Mouse (Mus musculus) spleen, adult 2 months (tissue): ENCODE results near the gene Col7a1.

Source experiments
- CTCF ChIP-seq: fragments of 200-500 bp; IDR thresholded peaks from 2 replicates; pipeline ENCODE4 v1.5.1; 2011; ENCODE audit warnings: mild to moderate bottlenecking, inconsistent platforms; ENCODE audit not compliant: insufficient read depth, insufficient read length, insufficient replicate concordance; ENCODE audit errors: extremely low read depth
- POLR2A ChIP-seq: fragments of 200-500 bp; IDR thresholded peaks from 2 replicates; pipeline ENCODE4 v1.6.1; 2011; ENCODE audit warnings: low read depth, low read length, inconsistent platforms

- TF ChIP-seq CTCF = no peak
- no peak for TF ChIP-seq POLR2A
Observed at GRCm38 (mm10) chr9:108989802-108990461, 36.5 kb downstream of the Col7a1 start.
